Mouse (Mus musculus) forebrain, embryonic 14.5 days (tissue): ENCODE data around the gene Cacng4. TPM values are rescaled to one million over a fixed set of nuclear protein-coding genes. Genes with fewer than 3 reads are reported as not detected.

Source experiments
- ATAC-seq: fragments of 200-750 bp; cut with Nextera tagmentation; 2 replicates; pipeline ENCODE4 v1.8.0; 2017; ENCODE audit warnings: mild to moderate bottlenecking, moderate library complexity
- DNase-seq: peaks from one replicate; pipeline ENCODE4 v3.0.0-alpha.2; 2015; ENCODE audit warnings: low spot score
- H3K27ac ChIP-seq: fragments of 300-500 bp; sonication (generic); 2 replicates; pipeline ENCODE4 v1.5.1; 2014; ENCODE audit warnings: low read depth, mild to moderate bottlenecking, control low read depth, low read length, moderate library complexity
- H3K27me3 ChIP-seq: fragments of 300-500 bp; sonication (generic); replicated peaks from 2 replicates; pipeline ENCODE4 v1.6.1; 2014; ENCODE audit warnings: low read length, control low read depth, mixed read lengths; ENCODE audit not compliant: control insufficient read depth, insufficient read depth
- H3K36me3 ChIP-seq: fragments of 300-500 bp; sonication (generic); 2 replicates; pipeline ENCODE4 v1.6.1; 2014; ENCODE audit warnings: low read length, control low read depth; ENCODE audit not compliant: control insufficient read depth, insufficient read depth
- H3K4me1 ChIP-seq: fragments of 300-500 bp; sonication (generic); 2 replicates; pipeline ENCODE4 v1.6.1; 2014; ENCODE audit warnings: antibody characterized with exemption, low read length, control low read depth; ENCODE audit not compliant: control insufficient read depth, insufficient read depth
- H3K4me2 ChIP-seq: fragments of 300-500 bp; sonication (generic); 2 replicates; pipeline ENCODE4 v1.6.1; 2014; ENCODE audit warnings: mild to moderate bottlenecking, control low read depth, low read length
- H3K4me3 ChIP-seq: fragments of 300-500 bp; sonication (generic); 2 replicates; pipeline ENCODE4 v1.5.1; 2014; ENCODE audit warnings: low read depth, low read length, control low read depth
- H3K9ac ChIP-seq: fragments of 300-500 bp; sonication (generic); 2 replicates; pipeline ENCODE4 v1.6.1; 2014; ENCODE audit warnings: mild to moderate bottlenecking, low read length, control low read depth, moderate library complexity
- H3K9me3 ChIP-seq: fragments of 300-500 bp; sonication (generic); replicated peaks from 2 replicates; pipeline ENCODE4 v1.6.1; 2016; ENCODE audit warnings: low read length, control low read depth, mixed read lengths; ENCODE audit not compliant: control insufficient read depth
- WGBS: fragments of 180-500 bp; shearing (Covaris S2); extraction: QIAGEN DNeasy Blood & Tissue Kit; methylation state at CpG from one replicate; pipeline ENCODE4 v1.1.7; 2014; 5-methylcytosine and 5-hydroxymethylcytosine counted together
- polyA plus RNA-seq: library from polyadenylated mRNA; unstranded; fragments of >200 nt; fragmentation: Nextera tagmentation; extraction: Ambion mirVana; gene quantifications from 2 replicates; pipeline ENCODE4 v1.2.1, GENCODE M21; 2014

Gene Cacng4
- polyA plus RNA-seq, 1 experiment from 2014 or later, result 35.4 TPM

- no peaks in the 10 kb centered on the region for H3K27me3 ChIP-seq
- no peak overlapping the region for H3K4me3 ChIP-seq
- no peak for ATAC-seq
- no peaks in the 10 kb centered on the region for H3K36me3 ChIP-seq
- no peak overlapping the region for H3K27ac ChIP-seq
- H3K4me1 ChIP-seq, result peaks cover under 1% of the 10 kb centered on the region; the same call in 1 of the 2 replicates
- 84% methylated on average over 8 of the region's 8 CpGs for WGBS
- no peaks in the 10 kb centered on the region for H3K9me3 ChIP-seq
- no peak overlapping the region for H3K9ac ChIP-seq
- no peak for DNase-seq
- H3K4me2 ChIP-seq, result no peak overlapping the region
These were observed 10.2 kb downstream of the Cacng4 start for GRCm38 (mm10) chr11:107783861-107784754.

- no peak for ATAC-seq
- H3K4me3 ChIP-seq, result no peak overlapping the region
- no peaks in the 10 kb centered on the region for H3K36me3 ChIP-seq
- 76% methylated on average over 5 of the region's 5 CpGs for WGBS
- no peaks in the 10 kb centered on the region for H3K9me3 ChIP-seq
- H3K27me3 ChIP-seq, result no peaks in the 10 kb centered on the region
- H3K27ac ChIP-seq, result no peak overlapping the region
- DNase-seq, result no peak
- no peak overlapping the region for H3K9ac ChIP-seq
- no peak overlapping the region for H3K4me2 ChIP-seq
- peaks cover 14% of the 10 kb centered on the region for H3K4me1 ChIP-seq
These were observed 11.8 kb downstream of the Cacng4 start for GRCm38 (mm10) chr11:107782591-107782990.

- no peak overlapping the region for H3K4me2 ChIP-seq
- 13% methylated on average over 9 of the region's 9 CpGs for WGBS
- no peak overlapping the region; the same call in 1 of the 2 replicates for H3K27ac ChIP-seq
- peaks cover 36% of the 10 kb centered on the region for H3K4me1 ChIP-seq
- H3K9ac ChIP-seq, result no peak overlapping the region
- DNase-seq (no peak), ATAC-seq (no peak)
- no peaks in the 10 kb centered on the region for H3K36me3 ChIP-seq
- no peak overlapping the region for H3K4me3 ChIP-seq
- H3K9me3 ChIP-seq, result no peaks in the 10 kb centered on the region
- no peaks in the 10 kb centered on the region for H3K27me3 ChIP-seq
These were observed 15.5 kb downstream of the Cacng4 start for GRCm38 (mm10) chr11:107778859-107779258.

GRCm38 (mm10) chr11:107777487-107777886 is 16.9 kb downstream of the Cacng4 start:
- WGBS, result 17% methylated on average over 12 of the region's 12 CpGs
- Histone ChIP-seq H3K27me3 (no peaks in the 10 kb centered on the region), H3K9me3 (no peaks in the 10 kb centered on the region), H3K9ac (no peak overlapping the region), H3K36me3 (no peaks in the 10 kb centered on the region), H3K4me1 (peaks cover 41% of the 10 kb centered on the region), H3K4me3 (no peak overlapping the region), H3K27ac (no peak overlapping the region), H3K4me2 (no peak overlapping the region)
- 0 out of 2 replicates have a peak, but pooled peaks have one; percentile 33 for ATAC-seq
- peak; percentile 61 for DNase-seq

- DNase-seq (no peak), ATAC-seq (no peak)
- WGBS, result 61% methylated on average over 8 of the region's 8 CpGs
- no peak overlapping the region for H3K4me2 ChIP-seq
- H3K4me3 ChIP-seq, result no peak overlapping the region
- no peaks in the 10 kb centered on the region for H3K9me3 ChIP-seq
- H3K36me3 ChIP-seq, result 0 out of 2 replicates have a peak, but pooled peaks cover 5% of the 10 kb centered on the region
- H3K9ac ChIP-seq, result no peak overlapping the region
- peaks cover 40% of the 10 kb centered on the region for H3K4me1 ChIP-seq
- H3K27ac ChIP-seq, result no peak overlapping the region
- no peaks in the 10 kb centered on the region for H3K27me3 ChIP-seq
These were observed 21.0 kb downstream of the Cacng4 start for GRCm38 (mm10) chr11:107773312-107773711.

GRCm38 (mm10) chr11:107772002-107772401 is 22.4 kb downstream of the Cacng4 start:
- H3K36me3 ChIP-seq, result 0 out of 2 replicates have a peak, but pooled peaks cover 5% of the 10 kb centered on the region
- ATAC-seq, result no peak
- H3K4me1 ChIP-seq, result peaks cover 31% of the 10 kb centered on the region
- H3K27ac ChIP-seq, result no peak overlapping the region
- no peak for DNase-seq
- H3K4me3 ChIP-seq, result no peak overlapping the region
- H3K9ac ChIP-seq, result no peak overlapping the region
- no peaks in the 10 kb centered on the region for H3K27me3 ChIP-seq
- WGBS, result 68% methylated on average over 6 of the region's 6 CpGs
- H3K4me2 ChIP-seq, result no peak overlapping the region
- no peaks in the 10 kb centered on the region for H3K9me3 ChIP-seq

GRCm38 (mm10) chr11:107768361-107768760 is 26.0 kb downstream of the Cacng4 start:
- DNase-seq, result peak; percentile 48
- H3K36me3 ChIP-seq, result 0 out of 2 replicates have a peak, but pooled peaks cover 7% of the 10 kb centered on the region
- H3K9me3 ChIP-seq, result no peaks in the 10 kb centered on the region
- H3K27me3 ChIP-seq, result no peaks in the 10 kb centered on the region
- no peak overlapping the region for H3K4me2 ChIP-seq
- 33% methylated on average over 8 of the region's 8 CpGs for WGBS
- no peak for ATAC-seq
- no peak overlapping the region for H3K4me3 ChIP-seq
- no peak overlapping the region for H3K27ac ChIP-seq
- H3K9ac ChIP-seq, result no peak overlapping the region
- peaks cover 18% of the 10 kb centered on the region for H3K4me1 ChIP-seq

- no peaks in the 10 kb centered on the region for H3K27me3 ChIP-seq
- no peaks in the 10 kb centered on the region for H3K9me3 ChIP-seq
- WGBS, result 42% methylated on average over 12 of the region's 12 CpGs
- peaks cover 28% of the 10 kb centered on the region for H3K4me1 ChIP-seq
- 0 out of 2 replicates have a peak, but pooled peaks cover 7% of the 10 kb centered on the region for H3K36me3 ChIP-seq
- no peak for ATAC-seq
- no peak overlapping the region for H3K27ac ChIP-seq
- no peak overlapping the region for H3K4me2 ChIP-seq
- DNase-seq, result no peak
- H3K4me3 ChIP-seq, result no peak overlapping the region
- no peak overlapping the region for H3K9ac ChIP-seq
These were observed 27.4 kb downstream of the Cacng4 start for GRCm38 (mm10) chr11:107766932-107767331.
